Mouse (Mus musculus) hematopoietic stem cell, adult 5-6 weeks (primary cell): ENCODE measurements around the gene Pdlim5. TPM values are rescaled to one million over a fixed set of nuclear protein-coding genes. Genes with fewer than 3 reads are reported as not detected.

Source experiments
- ATAC-seq, 2 experiments: fragments of 125-278 bp in 1 of 2; replicated peaks in 1 of 2; 2 replicates each; pipeline ENCODE4 v1.8.0; 2016 to 2017; ENCODE audit warnings: inconsistent platforms in 2 of 2, mild to moderate bottlenecking in 2 of 2, moderate number of reproducible peaks in 2 of 2, low read depth in 1 of 2, moderate TSS enrichment in 1 of 2; ENCODE audit not compliant: low FRiP score in 2 of 2, poor library complexity in 2 of 2, severe bottlenecking in 2 of 2, insufficient read depth in 1 of 2, low TSS enrichment in 1 of 2
- total RNA-seq: library from RNA; stranded (forward); fragments of 172-1452, 232-1000 nt; gene quantifications from 2 replicates; pipeline ENCODE4 v1.2.3, GENCODE M21; 2017

Gene Pdlim5
- total RNA-seq, 1 experiment from 2014 or later, result 16.3 TPM

DNA sequence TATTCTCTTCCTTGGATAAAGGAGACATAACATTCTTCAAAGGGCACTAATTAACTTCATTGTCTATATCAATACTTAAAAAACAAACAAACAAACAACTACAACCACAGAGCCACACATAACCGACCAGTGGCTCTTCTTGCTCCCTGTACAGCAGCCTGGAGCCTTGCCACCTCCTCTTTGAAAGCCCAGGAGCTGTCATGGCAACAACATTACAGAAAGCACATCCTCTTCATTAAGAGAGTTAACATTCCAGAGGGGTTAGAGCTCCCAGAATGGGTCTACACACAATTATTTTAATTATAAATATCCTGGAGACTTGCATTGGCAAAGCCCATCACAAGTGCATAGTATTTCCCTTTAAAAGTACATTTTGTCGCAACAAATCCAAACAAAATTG is 84.4 kb downstream of the Pdlim5 start:
- no peak for ATAC-seq

DNA sequence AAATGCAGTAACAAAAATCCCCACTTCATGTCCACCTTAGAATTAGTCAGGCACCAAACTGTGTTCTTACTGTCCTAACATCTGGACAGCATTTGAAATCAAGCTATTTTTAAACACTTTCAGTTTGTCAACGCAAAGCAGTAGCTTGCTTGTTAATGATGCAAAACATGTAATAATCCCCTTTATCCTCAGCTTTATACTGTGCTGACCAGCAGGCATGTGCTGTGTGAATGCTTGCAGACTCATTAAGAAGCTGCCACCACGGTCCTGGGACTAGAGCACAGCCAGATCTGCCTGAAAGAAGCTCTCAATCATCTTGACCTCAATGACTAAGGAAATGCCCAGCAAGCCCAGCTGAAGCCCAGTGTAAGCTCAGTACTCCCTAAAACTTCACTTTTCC is 85.0 kb downstream of the Pdlim5 start:
- 0 out of 4 replicates have a peak, but pooled peaks of 1 of the 2 experiments have one; percentile 27 for ATAC-seq

DNA sequence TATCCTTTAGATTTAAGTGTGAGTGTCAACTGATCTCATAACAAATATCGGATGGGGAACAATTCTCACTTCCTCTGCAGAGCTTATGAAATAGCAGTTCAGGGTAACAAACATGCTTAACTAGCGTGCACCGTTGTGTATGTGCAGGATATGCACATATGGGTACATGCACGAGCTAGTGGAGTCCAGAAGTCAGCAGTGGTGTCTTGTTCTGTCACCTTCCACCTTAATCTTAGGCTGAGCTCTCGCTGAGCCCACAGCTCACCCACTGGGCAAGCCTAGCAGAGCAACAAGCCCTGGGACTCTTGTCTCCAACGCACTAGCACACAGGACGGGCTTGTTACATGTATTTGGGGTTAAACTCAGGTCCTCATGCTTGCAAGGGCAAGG is 100.2 kb downstream of the Pdlim5 start:
- no peak for ATAC-seq

DNA sequence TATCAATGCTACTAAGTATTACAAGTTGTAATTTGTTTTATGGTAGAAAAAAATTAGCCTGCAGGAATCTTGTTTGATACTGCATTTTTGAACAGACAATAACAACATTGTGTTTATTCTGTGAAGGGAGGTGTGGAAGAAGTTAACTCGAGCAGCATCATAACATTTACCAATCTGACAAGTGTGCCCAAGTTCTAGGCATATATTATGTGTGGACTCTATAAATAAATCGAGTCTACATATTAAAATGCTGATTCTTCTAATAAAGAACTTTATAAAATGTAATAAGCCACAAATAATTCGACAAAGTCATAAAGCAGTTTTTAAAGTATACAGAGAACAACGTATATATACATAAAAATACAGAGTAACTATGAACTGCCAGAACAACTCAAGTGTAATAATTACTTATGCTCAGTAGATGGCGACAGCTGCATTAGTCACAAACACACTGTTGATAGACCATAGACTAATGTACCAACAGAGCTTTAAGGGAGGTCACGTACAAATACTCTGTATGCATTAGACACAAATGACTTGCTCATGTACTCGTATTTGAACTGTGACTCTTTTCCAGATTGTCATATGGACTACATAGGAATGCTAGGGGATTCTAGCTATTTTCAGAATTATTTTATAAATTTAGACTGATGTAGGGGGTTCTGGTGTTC is 100.7 kb downstream of the Pdlim5 start:
- peak; percentile 87 to 96 for ATAC-seq

DNA sequence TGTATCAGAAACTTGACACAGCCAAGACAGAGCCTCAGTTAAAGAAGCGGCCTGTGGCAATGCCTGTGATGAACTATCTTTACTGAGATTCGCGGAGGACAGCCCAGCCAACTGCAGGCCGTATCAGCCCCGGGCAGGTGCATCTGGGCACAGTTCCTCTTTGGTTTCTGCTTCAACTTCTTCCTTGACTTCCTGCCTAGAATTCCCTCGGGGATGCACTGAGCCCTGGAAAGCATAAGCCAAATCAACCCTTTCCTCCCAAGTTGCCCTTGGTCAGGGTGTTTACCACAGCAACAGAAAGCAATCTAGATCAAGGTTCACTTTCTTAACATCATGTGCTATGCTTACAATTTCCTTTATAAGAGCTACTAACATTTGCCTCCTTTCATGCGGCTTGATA is 101.9 kb downstream of the Pdlim5 start:
- no peak for ATAC-seq

DNA sequence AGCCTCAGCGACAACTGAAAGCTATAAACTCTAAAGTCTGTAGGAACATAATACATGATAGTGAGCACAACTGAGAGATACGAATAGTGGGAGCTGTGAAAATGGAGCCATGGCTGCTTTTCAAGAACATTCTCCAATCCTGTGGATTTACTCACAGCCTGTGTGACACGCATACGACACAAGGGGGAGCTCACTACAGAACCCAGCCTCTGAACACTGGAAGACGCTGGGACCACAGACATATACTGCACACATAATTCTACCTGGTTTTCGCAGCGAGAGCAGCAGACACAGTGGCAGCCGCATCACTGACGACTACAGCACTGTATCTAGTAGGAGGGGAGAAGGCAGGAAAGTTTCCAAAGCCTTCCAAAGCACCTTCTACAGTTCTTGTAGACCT is 112.8 kb downstream of the Pdlim5 start:
- peak; percentile 81 to 83 for ATAC-seq

DNA sequence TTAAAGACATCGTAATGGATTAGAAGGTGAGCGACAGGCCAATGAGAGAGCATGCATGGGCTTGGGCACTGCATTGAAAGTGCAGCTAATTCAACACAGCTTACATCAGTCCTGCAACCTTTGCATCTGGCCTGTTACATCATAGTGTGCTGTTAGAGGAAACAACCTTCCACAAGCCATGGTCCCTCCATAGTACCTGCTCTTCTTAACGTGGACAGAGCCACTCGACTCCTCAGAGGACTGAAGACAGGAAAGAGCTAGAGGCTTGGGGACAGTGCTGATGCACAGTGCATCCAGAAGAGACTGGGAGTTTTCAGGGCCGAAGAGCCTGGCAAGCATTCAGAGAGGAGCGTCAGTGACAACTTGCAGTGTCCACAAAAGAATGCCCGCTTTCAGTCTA is 113.8 kb downstream of the Pdlim5 start:
- ATAC-seq, result no peak

DNA sequence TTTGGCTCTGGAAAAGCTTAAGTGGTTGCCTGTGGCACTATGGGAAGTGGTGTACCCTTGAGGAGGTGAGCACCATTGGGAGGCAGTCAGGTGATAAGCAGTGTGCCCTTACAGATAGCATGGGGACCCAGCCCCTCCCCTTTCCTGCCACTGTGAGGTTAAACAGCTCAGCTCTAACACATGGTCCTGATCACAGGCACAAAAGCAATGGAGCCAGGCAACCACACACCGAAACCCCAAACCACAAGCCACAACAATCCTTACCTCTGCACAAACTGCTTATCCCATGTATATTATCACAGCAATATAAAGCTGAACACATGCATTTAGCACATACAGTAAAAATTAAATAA is 114.4 kb downstream of the Pdlim5 start:
- peak; percentile 93 to 97 for ATAC-seq

DNA sequence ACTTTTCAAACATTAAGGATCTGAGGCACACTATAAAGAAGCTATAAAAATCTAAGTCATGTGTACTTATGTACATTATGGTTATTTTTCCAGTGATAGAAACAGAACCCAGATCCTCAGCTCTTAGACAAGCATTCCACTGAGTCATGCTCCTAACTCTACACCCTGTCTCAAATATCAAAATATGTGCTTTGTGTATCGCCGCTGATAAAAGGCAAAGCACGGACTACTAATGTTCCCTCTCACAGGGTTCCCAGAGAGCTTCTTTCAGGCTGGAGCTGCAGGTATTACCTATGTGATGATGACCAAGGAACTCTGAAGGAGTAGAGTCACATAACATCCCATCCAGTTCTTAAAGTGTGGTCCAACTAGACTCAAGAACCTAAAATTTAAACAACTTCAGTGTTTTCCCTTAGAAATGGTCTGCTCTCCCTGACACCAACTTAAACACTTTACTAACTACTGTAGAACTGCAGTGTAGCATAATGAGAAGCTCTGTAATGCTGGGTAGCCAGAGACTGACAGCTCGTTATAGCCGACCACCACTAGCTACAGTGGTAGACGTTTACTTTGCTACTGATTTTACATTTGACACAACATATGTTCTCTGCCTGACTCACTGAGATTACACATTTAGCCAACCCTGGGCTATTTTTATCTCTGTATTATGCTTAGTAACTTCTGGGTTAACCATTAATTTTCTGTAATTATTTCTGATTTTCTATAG is 115.0 kb downstream of the Pdlim5 start:
- ATAC-seq, result peak in 1 of 2 experiments; percentile 5; a peak in 2 of 4 replicates

DNA sequence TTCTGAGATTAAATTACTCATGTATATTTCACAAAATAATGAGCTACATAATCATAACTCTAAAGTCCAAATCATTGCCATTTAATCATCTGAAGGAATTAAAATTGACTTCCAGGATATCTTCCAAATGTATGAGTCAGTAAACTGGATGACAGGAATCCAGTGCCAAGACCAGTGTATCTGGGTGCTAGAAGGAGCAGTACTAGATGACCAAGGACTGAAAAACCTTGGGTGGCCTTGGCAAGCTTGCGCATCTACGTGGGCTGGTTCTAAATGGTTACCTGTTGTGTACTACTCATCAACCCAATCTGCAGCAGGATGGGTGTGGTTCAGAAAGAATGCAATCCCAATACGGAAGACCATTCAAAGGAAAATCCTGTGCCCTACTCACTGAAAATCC is 116.5 kb downstream of the Pdlim5 start:
- no peak for ATAC-seq

DNA sequence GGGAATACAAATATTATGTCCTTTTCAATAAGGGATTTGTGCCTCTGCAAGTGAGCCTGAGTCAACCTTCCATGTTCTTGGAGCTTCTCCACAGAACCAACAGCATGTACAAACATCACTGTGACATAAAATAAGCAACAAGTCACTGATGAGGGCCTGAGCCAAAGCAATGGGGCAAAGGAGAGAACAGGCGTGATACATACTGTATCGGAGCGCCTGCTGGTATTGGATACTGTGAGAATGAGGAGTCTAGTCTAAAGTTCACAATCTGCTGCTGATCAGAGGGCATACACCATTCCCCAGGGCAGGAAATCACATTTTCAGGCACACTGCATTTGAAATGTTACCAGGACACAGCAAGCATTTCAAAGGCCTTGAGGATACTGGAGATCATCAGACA is 119.0 kb downstream of the Pdlim5 start:
- ATAC-seq, result no peak

DNA sequence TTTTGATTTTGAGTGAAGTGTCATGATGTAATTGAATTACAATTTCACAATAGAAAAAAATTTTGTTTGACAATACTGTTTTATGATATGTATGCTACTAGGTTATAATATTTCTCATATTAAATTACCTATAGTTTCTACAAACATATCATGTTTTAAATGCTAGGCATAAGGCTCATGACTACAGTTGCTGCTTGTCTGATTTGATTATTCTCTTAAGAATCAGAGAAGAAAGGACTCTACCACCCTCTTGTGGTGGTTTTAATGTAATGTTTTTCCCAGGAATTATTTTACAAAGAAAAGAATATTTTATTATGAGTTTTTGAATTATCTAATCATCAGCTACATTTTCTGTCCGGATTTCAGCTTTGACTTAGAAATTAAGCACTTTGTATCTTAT is 120.5 kb downstream of the Pdlim5 start:
- 0 out of 4 replicates have a peak, but pooled peaks of 1 of the 2 experiments have one; percentile 42 for ATAC-seq

DNA sequence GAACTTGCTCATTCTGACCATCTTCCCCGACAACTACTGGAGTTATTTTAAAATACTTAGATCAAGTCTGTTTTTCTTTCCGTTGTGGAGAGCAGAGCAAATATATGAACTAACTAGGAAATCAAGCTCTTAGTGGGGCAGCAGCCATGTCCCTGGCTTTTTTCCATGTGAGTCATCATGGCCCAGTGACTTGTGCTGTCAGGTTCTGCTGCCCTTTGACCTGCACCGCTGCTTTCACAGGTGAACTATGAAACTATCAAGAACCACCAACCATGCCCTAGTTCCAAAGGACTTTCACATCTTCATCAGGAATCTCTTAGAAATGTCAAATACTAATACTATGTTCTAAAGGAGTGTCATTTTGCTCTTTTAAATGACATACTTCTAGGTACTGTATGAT is 121.0 kb downstream of the Pdlim5 start:
- ATAC-seq, result no peak

DNA sequence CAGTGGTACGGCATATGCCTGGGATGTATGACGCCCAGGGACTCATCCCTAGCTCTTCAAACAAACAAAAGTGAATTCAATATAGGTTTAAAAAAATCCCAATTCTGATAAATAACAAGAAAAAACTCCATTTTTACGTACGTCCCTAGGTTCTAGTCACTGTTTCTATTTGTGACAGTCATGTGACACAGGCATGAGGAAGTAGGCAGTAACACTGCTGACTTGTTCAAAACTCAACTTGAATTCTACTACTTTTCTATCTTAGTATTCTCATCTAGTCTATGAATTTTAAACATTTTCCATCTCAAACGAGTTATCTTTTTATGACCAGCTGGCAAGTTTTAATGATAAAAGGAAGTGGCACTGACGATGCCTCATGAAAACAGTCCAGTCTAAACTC is 122.2 kb downstream of the Pdlim5 start:
- ATAC-seq, result no peak

DNA sequence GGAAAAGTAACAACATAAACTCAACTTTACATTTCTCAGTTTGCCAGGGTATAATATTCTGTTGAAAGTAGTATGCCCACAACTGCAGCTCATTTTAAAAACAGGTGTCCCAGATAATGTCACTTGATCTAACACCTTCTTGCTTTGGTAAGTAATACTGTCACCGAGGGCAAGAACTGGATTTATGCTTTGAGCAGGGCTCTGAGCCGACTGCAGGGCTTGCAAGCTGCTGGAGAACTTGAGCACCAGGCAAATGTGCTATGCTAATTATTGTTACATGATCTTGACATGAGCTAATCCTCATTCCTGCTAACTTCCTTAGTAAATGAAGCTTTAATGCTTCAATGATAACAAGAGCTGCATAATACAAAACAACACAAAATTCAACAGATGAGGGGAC is 139.1 kb downstream of the Pdlim5 start:
- ATAC-seq, result no peak

DNA sequence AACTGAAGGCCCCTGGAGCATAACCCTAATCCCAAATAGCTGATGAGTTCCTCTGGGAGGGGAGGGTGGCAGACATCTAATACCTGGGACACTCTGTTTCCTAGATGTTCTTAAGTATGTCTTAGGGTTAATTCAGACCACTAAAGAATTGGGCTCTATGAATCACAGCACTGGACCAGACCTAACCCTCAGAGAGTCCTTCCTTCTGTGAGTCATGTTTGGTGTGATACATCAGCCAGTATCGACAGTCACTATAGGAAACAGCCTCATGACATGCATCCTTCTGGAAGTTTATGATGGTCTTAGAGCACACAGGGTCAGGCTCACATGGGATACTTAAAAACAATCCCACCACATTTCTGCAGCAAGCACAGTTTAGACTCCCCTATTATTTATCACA is 143.4 kb downstream of the Pdlim5 start:
- no peak for ATAC-seq

DNA sequence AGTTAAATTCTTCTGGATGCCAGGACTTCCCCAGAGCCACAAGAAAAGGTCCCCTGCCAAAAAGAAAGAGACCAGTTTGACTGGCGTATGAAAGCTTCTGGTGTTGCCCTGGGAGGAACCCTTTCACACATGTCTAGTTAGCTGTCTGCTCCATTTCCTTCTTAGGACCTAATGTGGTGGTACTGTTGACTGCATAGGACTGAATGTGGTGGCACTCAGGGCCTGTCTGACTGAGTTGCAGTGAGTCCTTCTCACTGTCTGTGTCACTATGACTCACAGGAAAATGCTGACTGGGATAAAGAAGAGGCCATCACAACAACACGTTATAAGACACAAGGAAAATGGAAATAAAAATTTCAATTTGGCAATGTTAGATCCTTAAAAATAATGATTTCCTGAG is 146.0 kb downstream of the Pdlim5 start:
- ATAC-seq, result no peak

DNA sequence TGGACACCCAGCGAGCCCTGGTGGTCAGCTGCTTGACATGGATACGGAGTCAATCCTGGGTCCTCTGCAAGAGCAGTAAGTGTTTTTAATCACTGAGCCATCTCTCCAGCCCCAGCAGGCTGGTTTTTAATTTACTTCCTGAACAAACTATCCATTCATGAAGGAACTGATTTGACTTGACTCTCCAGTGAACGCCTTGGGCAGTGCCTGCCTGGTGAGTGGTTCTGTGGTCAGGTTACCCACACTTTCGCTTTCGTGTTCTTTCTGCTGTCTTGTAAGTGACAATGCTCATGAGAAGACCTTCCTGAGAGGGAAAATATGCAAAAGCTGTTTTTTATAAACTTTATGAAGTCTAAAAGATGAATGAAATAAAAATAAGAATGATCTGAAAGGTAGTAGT is 152.2 kb downstream of the Pdlim5 start:
- peak; percentile 87 to 91 for ATAC-seq

DNA sequence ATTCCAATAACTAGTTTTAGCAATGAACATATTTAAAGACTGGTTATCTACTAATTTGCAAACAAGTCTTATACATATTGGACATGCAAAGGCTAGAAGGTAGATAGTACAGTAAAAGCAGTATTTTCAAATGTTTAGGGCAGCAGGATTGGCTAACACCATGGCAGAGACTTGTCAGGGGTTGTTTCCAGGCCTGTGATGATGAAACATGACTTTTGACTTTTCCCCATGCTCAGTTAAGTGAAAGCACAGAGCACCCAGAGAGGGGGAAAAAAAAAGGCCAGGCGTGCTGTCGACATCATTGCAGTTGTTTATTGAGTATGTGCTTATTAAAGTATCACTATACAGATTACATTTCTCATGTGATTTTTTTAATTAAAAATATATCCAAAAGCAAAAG is 156.2 kb downstream of the Pdlim5 start:
- ATAC-seq, result no peak
